Mouse (Mus musculus): ENCODE measurements around the gene Cel. TPM values are rescaled to one million over a fixed set of nuclear protein-coding genes. Genes with fewer than 3 reads are reported as not detected.

Gene Cel
- total and polyA plus RNA-seq, 3 experiments, result not detected

DNA sequence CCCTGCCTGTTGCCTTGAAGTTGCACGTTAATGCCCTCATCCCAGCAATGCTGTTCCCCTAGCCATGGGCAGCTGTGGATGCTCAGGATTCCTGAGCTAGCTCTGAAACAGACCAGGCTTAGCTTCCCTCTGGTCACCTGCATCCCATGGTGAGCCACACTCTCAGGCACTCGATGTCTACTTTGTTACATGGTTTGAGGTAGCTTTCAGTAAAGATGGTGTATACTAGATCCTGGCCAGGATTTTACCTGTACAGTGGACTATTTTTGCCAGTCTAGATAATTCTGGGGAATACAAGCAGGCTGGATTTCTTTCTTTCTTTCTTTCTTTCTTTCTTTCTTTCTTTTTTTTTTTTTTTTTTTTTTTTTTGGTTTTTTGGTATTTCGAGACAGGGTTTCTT, 57.4 kb downstream of the Cel start, which contains the start of gene Gm10134:
Gene Gm10134, plus strand, starts transcription at position 301 of the 400 bp plus-strand sequence.
- Histone ChIP-seq H3K4me1 (ENCODE audit: control insufficient read depth in 1 of 2, insufficient read depth in 2 of 2, low read length in 2 of 2) (no peaks in the 10 kb centered on the region), H3K9me3 (replicated peaks; ENCODE audit: insufficient read depth, low read length) (no peaks in the 10 kb centered on the region)

More for the DNA sequence above, 57.4 kb downstream of the Cel start, which contains the start of gene Gm10134:
- Histone ChIP-seq H3K79me2 (ENCODE audit: control insufficient read depth, insufficient read depth, low read length, poor library complexity) (no peaks in the 10 kb centered on the region), H3K36me3 (ENCODE audit: control insufficient read depth in 1 of 2, insufficient read depth in 2 of 2, low read length in 2 of 2) (no peaks in the 10 kb centered on the region), H3K4me3 (ENCODE audit: control insufficient read depth in 1 of 2, insufficient read depth in 1 of 2, low read depth in 2 of 2, low read length in 2 of 2) (no peak within 1 kb of the TSS), H3K27ac (ENCODE audit: control insufficient read depth, low read depth, low read length) (no peak within 1 kb of the TSS), H3K27me3 (ENCODE audit: control insufficient read depth in 1 of 2, insufficient read depth in 2 of 2, low read length in 2 of 2) (peaks cover 10 to 32% of the 10 kb centered on the region in 2 experiments), H3K9ac (ENCODE audit: control insufficient read depth, low read depth, low read length, poor library complexity, severe bottlenecking) (no peak within 1 kb of the TSS)
- DNase-seq (ENCODE audit: low read depth, low spot score), result no peak
- no peak for TF ChIP-seq NRF1 (IDR thresholded peaks at IDR 0.05; ENCODE audit: insufficient read depth, low read depth, low read length, poor library complexity, severe bottlenecking)
- TF ChIP-seq KAT2A (conservative IDR thresholded peaks at IDR 0.05; ENCODE audit: low read depth, low read length), result no peak
- no peak for TF ChIP-seq TAL1 (IDR thresholded peaks at IDR 0.05; ENCODE audit: low read length)
- no peak for TF ChIP-seq RAD21 (IDR thresholded peaks at IDR 0.05; ENCODE audit: low read depth, low read length)
- TF ChIP-seq CHD1 (IDR thresholded peaks at IDR 0.05; ENCODE audit: low read depth, low read length), result no peak
- TF ChIP-seq NELFE (IDR thresholded peaks at IDR 0.05; ENCODE audit: low read depth, low read length), result no peak
- no peak for TF ChIP-seq SMC3 (IDR thresholded peaks at IDR 0.05; ENCODE audit: low read depth, low read length)
- no peak for TF ChIP-seq ZKSCAN1 (IDR thresholded peaks at IDR 0.05; ENCODE audit: low read depth, low read length)
- no peak for TF ChIP-seq MXI1 (IDR thresholded peaks at IDR 0.05; ENCODE audit: low read depth, low read length)
- no peak for TF ChIP-seq MYB (IDR thresholded peaks at IDR 0.05; ENCODE audit: low read depth, low read length)
- TF ChIP-seq E2F4 (IDR thresholded peaks at IDR 0.05; ENCODE audit: borderline replicate concordance, low read depth, low read length), result no peak
- no peak for TF ChIP-seq JUND (IDR thresholded peaks at IDR 0.05; ENCODE audit: low read depth, low read length)
- TF ChIP-seq CTCF (IDR thresholded peaks at IDR 0.05 in 2 of 3, conservative IDR thresholded peaks at IDR 0.05 in 1 of 3; ENCODE audit: control insufficient read depth in 1 of 3, insufficient read depth in 1 of 3, low read depth in 2 of 3, low read length in 3 of 3, poor library complexity in 1 of 3, severe bottlenecking in 1 of 3), result no peak
- TF ChIP-seq POLR2AphosphoS5 (IDR thresholded peaks at IDR 0.05; ENCODE audit: borderline replicate concordance, low read depth, low read length), result no peak
- no peak for TF ChIP-seq USF1 (IDR thresholded peaks at IDR 0.05; ENCODE audit: low read depth, low read length)
- no peak for TF ChIP-seq ZNF384 (IDR thresholded peaks at IDR 0.05; ENCODE audit: low read depth, low read length)
- no peak for TF ChIP-seq TBP (IDR thresholded peaks at IDR 0.05; ENCODE audit: low read depth, low read length)
- no peak for TF ChIP-seq ZC3H11A (IDR thresholded peaks at IDR 0.05; ENCODE audit: low read depth, low read length)
- TF ChIP-seq POLR2AphosphoS2 (IDR thresholded peaks at IDR 0.05; ENCODE audit: low read length), result no peak
- no peak for TF ChIP-seq SIN3A (IDR thresholded peaks at IDR 0.05; ENCODE audit: low read length)

Other genes with a start within 250 kb of the Cel start
- not detected in 2 replicates for gene Ppp1r26, start 116.6 kb downstream of the Cel start, total RNA-seq (2012; rRNA removed)
- not detected for gene Ppp1r26, start 116.6 kb downstream of the Cel start, polyA plus RNA-seq (2012; ENCODE audit: insufficient read depth in 1 of 2, insufficient read length in 2 of 2, low read depth in 1 of 2, low replicate concordance in 2 of 2, missing spikeins in 1 of 2)
- not detected in 2 replicates for gene 1700007K13Rik, start 97.1 kb downstream of the Cel start, total RNA-seq (2012; rRNA removed)
- not detected for gene 1700007K13Rik, start 97.1 kb downstream of the Cel start, polyA plus RNA-seq (2012; ENCODE audit: insufficient read depth in 1 of 2, insufficient read length in 2 of 2, low read depth in 1 of 2, low replicate concordance in 2 of 2, missing spikeins in 1 of 2)
- 26.5 and 30.5 TPM in 2 replicates for gene Mrps2, start 95.3 kb downstream of the Cel start, total RNA-seq (2012; rRNA removed)
- 10 to 100 TPM; 70.3 to 71.4 TPM for gene Mrps2, start 95.3 kb downstream of the Cel start, polyA plus RNA-seq (2012; ENCODE audit: insufficient read depth in 1 of 2, insufficient read length in 2 of 2, low read depth in 1 of 2, low replicate concordance in 2 of 2, missing spikeins in 1 of 2)
- gene Gbgt1, start 66.5 kb downstream of the Cel start, total RNA-seq (2012; rRNA removed), result not detected in 2 replicates
- under 1 TPM in 1 of 2 experiments, not detected in 1; 0.11 TPM for gene Gbgt1, start 66.5 kb downstream of the Cel start, polyA plus RNA-seq (2012; ENCODE audit: insufficient read depth in 1 of 2, insufficient read length in 2 of 2, low read depth in 1 of 2, low replicate concordance in 2 of 2, missing spikeins in 1 of 2)
- gene Gm10134, start 57.3 kb downstream of the Cel start, total RNA-seq (2012; rRNA removed), result not detected in 2 replicates
- not detected for gene Gm10134, start 57.3 kb downstream of the Cel start, polyA plus RNA-seq (2012; ENCODE audit: insufficient read depth in 1 of 2, insufficient read length in 2 of 2, low read depth in 1 of 2, low replicate concordance in 2 of 2, missing spikeins in 1 of 2)
- 4.7 and 5.0 TPM in 2 replicates for gene Ralgds, start 50.3 kb downstream of the Cel start, total RNA-seq (2012; rRNA removed)
- 10 to 100 TPM in 1 of 2 experiments, not detected in 1; 11.0 TPM for gene Ralgds, start 50.3 kb downstream of the Cel start, polyA plus RNA-seq (2012; ENCODE audit: insufficient read depth in 1 of 2, insufficient read length in 2 of 2, low read depth in 1 of 2, low replicate concordance in 2 of 2, missing spikeins in 1 of 2)
- 20.3 and 22.5 TPM in 2 replicates for gene Gtf3c5, start 20.3 kb upstream of the Cel start, total RNA-seq (2012; rRNA removed)
- 10 to 100 TPM in 1 of 2 experiments, not detected in 1; 50.2 TPM for gene Gtf3c5, start 20.3 kb upstream of the Cel start, polyA plus RNA-seq (2012; ENCODE audit: insufficient read depth in 1 of 2, insufficient read length in 2 of 2, low read depth in 1 of 2, low replicate concordance in 2 of 2, missing spikeins in 1 of 2)
- gene Gfi1b, start 58.6 kb upstream of the Cel start, total RNA-seq (2012; rRNA removed), result 75.1 and 82.9 TPM in 2 replicates
- 100 to 1,000 TPM; 194 to 277 TPM for gene Gfi1b, start 58.6 kb upstream of the Cel start, polyA plus RNA-seq (2012; ENCODE audit: insufficient read depth in 1 of 2, insufficient read length in 2 of 2, low read depth in 1 of 2, low replicate concordance in 2 of 2, missing spikeins in 1 of 2)
- gene Tsc1, start 77.8 kb upstream of the Cel start, total RNA-seq (2012; rRNA removed), result 7.5 and 8.0 TPM in 2 replicates
- 10 to 100 TPM in 1 of 2 experiments, not detected in 1; 16.4 TPM for gene Tsc1, start 77.8 kb upstream of the Cel start, polyA plus RNA-seq (2012; ENCODE audit: insufficient read depth in 1 of 2, insufficient read length in 2 of 2, low read depth in 1 of 2, low replicate concordance in 2 of 2, missing spikeins in 1 of 2)
- gene Spaca9, start 136.3 kb upstream of the Cel start, total RNA-seq (2012; rRNA removed), result 0.36 and 0.92 TPM in 2 replicates
- 1 to 10 TPM in 1 of 2 experiments, not detected in 1; 5.4 TPM for gene Spaca9, start 136.3 kb upstream of the Cel start, polyA plus RNA-seq (2012; ENCODE audit: insufficient read depth in 1 of 2, insufficient read length in 2 of 2, low read depth in 1 of 2, low replicate concordance in 2 of 2, missing spikeins in 1 of 2)
- 0.49 and 1.5 TPM in 2 replicates for gene Ak8, start 136.8 kb upstream of the Cel start, total RNA-seq (2012; rRNA removed)
- 1 to 10 TPM in 1 of 2 experiments, not detected in 1; 2.6 TPM for gene Ak8, start 136.8 kb upstream of the Cel start, polyA plus RNA-seq (2012; ENCODE audit: insufficient read depth in 1 of 2, insufficient read length in 2 of 2, low read depth in 1 of 2, low replicate concordance in 2 of 2, missing spikeins in 1 of 2)